Mouse (Mus musculus) liver, embryonic 14.5 days (tissue): Measurements from ENCODE around the gene Arap1. TPM values are rescaled to one million over a fixed set of nuclear protein-coding genes. Genes with fewer than 3 reads are reported as not detected.

Experiments used
- ATAC-seq: fragments of 200-750 bp; cut with Nextera tagmentation; 2 replicates; pipeline ENCODE4 v1.8.0; 2017; ENCODE audit warnings: moderate number of reproducible peaks, mild to moderate bottlenecking, moderate library complexity; ENCODE audit not compliant: insufficient read depth
- DNase-seq, 3 experiments: peaks; one replicate each; pipeline ENCODE4 v3.0.0-alpha.2; 2012 to 2013; ENCODE audit warnings: low read depth in 3 of 3, low spot score in 3 of 3
- H3K27ac ChIP-seq: fragments of 300-500 bp; sonication (generic); 2 replicates; pipeline ENCODE4 v1.5.1; 2014; ENCODE audit warnings: moderate library complexity, mild to moderate bottlenecking, control low read depth, inconsistent platforms
- H3K27me3 ChIP-seq: fragments of 300-500 bp; sonication (generic); 2 replicates; pipeline ENCODE4 v1.6.1; 2014; ENCODE audit warnings: mild to moderate bottlenecking, low read length, moderate library complexity; ENCODE audit not compliant: control insufficient read depth, insufficient read depth
- H3K36me3 ChIP-seq: fragments of 300-500 bp; sonication (generic); replicated peaks from 2 replicates; pipeline ENCODE4 v1.6.1; 2014; ENCODE audit warnings: low read depth; ENCODE audit not compliant: control insufficient read depth, insufficient read depth
- H3K4me1 ChIP-seq, 2 experiments: fragments of 200-500 bp in 1 of 2; fragments of 300-500 bp in 1 of 2; sonication (generic) in 1 of 2; replicated peaks; 2 replicates each; pipeline ENCODE4 v1.6.1; 2012 to 2014; ENCODE audit warnings: antibody characterized with exemption in 1 of 2, inconsistent platforms in 1 of 2, low read length in 1 of 2; ENCODE audit not compliant: control insufficient read depth in 2 of 2, insufficient read depth in 2 of 2
- H3K4me2 ChIP-seq: fragments of 300-500 bp; sonication (generic); 2 replicates; pipeline ENCODE4 v1.6.1; 2014; ENCODE audit warnings: low read depth, mild to moderate bottlenecking, control low read depth, moderate library complexity
- H3K4me3 ChIP-seq, 2 experiments: fragments of 200-500 bp in 1 of 2; fragments of 300-500 bp in 1 of 2; sonication (generic) in 1 of 2; 2 replicates each; pipeline ENCODE4 v1.5.1; 2012 to 2014; ENCODE audit warnings: low read depth in 2 of 2, low read length in 2 of 2, mild to moderate bottlenecking in 2 of 2, control low read depth in 1 of 2, inconsistent platforms in 1 of 2, moderate library complexity in 1 of 2; ENCODE audit not compliant: insufficient read depth in 1 of 2
- H3K9ac ChIP-seq: fragments of 300-500 bp; sonication (generic); replicated peaks from 2 replicates; pipeline ENCODE4 v1.6.1; 2014; ENCODE audit warnings: mild to moderate bottlenecking, control low read depth, moderate library complexity
- H3K9me3 ChIP-seq: fragments of 300-500 bp; sonication (generic); 2 replicates; pipeline ENCODE4 v1.6.1; 2016; ENCODE audit warnings: low read length, mixed read lengths; ENCODE audit not compliant: control insufficient read depth
- CTCF ChIP-seq: IDR thresholded peaks from 2 replicates; pipeline ENCODE4 v1.5.1; 2016; ENCODE audit warnings: antibody characterized with exemption, low read depth, control low read depth
- EP300 ChIP-seq: IDR thresholded peaks from 2 replicates; pipeline ENCODE4 v1.6.1; 2016; ENCODE audit warnings: antibody characterized with exemption, low read depth
- WGBS: fragments of 180-500 bp; shearing (Covaris S2); extraction: QIAGEN DNeasy Blood & Tissue Kit; methylation state at CpG from one replicate; pipeline ENCODE4 v1.1.7; 2014; ENCODE audit not compliant: insufficient replicate concordance; 5-methylcytosine and 5-hydroxymethylcytosine counted together
- polyA plus RNA-seq, 2 experiments: library from polyadenylated mRNA; depleted of rRNA in 1 of 2; stranded (reverse) in 1 of 2; unstranded in 1 of 2; fragments of >200 nt; fragmentation: Nextera tagmentation in 1 of 2; extraction: Ambion mirVana in 1 of 2; gene quantifications; 2 replicates each; pipeline versions ENCODE4 v1.2.1 to v1.2.3; 2012 to 2014

Arap1 gene
- polyA plus RNA-seq, 2 experiments: 13.7 to 13.9 TPM

- Histone ChIP-seq H3K4me1 (no peaks in the 10 kb centered on the region), H3K9ac (no peak overlapping the region), H3K4me3 (peak overlapping the region; percentile 2 to 16; a peak in 3 of 4 replicates), H3K36me3 (no peaks in the 10 kb centered on the region), H3K9me3 (no peaks in the 10 kb centered on the region), H3K27ac (no peak overlapping the region), H3K27me3 (peaks cover 21% of the 10 kb centered on the region), H3K4me2 (no peak overlapping the region)
- ATAC-seq (no peak), DNase-seq (no peak)
- WGBS: 64% methylated on average over 3 of the region's 3 CpGs
- TF ChIP-seq EP300: no peak
- no peak for TF ChIP-seq CTCF
Measured at GRCm38 (mm10) chr7:101452669-101453068, 104.8 kb downstream of the Arap1 start.

DNA sequence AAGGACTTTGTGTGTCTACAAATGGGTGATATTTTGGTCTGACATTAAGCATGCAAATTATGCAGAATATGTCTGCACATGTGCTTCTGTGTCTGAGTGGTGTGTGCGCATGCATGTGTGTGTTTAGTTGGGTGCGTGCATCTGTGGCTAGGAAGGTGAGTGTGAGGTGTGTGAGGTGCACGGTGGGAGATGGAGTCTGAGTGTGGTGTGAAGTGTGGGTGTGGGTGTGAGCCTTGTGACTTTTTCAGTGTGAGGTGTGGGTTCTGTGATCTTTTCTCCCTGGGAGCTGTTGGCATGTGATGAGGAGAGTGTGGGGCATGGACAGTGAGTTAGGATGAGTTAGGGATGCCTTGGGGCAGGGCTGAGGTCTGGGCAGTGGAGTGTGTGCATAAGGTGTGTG is 105.4 kb downstream of the Arap1 start:
- no peak for DNase-seq
- WGBS: 67% methylated on average over 3 of the region's 3 CpGs

GRCm38 (mm10) chr7:101453725-101454124 is 105.9 kb downstream of the Arap1 start:
- H3K9ac ChIP-seq: no peak overlapping the region
- no peak for DNase-seq
- ATAC-seq: no peak
- no peak for TF ChIP-seq CTCF
- no peak for TF ChIP-seq EP300
- H3K4me2 ChIP-seq: no peak overlapping the region
- H3K9me3 ChIP-seq: no peaks in the 10 kb centered on the region
- H3K4me1 ChIP-seq: no peaks in the 10 kb centered on the region
- no peak overlapping the region for H3K27ac ChIP-seq
- H3K36me3 ChIP-seq: no peaks in the 10 kb centered on the region
- 24% methylated on average over 8 of the region's 8 CpGs for WGBS
- H3K27me3 ChIP-seq: peaks cover 21% of the 10 kb centered on the region
- H3K4me3 ChIP-seq: no peak overlapping the region

More for the DNA sequence above, 105.4 kb downstream of the Arap1 start:
- Histone ChIP-seq H3K27ac (no peak overlapping the region), H3K36me3 (no peaks in the 10 kb centered on the region), H3K9me3 (no peaks in the 10 kb centered on the region), H3K27me3 (peaks cover 21% of the 10 kb centered on the region), H3K4me1 (no peaks in the 10 kb centered on the region), H3K9ac (no peak overlapping the region), H3K4me2 (no peak overlapping the region), H3K4me3 (no peak overlapping the region)
- ATAC-seq: no peak
- TF ChIP-seq CTCF: no peak
- TF ChIP-seq EP300: no peak

DNA sequence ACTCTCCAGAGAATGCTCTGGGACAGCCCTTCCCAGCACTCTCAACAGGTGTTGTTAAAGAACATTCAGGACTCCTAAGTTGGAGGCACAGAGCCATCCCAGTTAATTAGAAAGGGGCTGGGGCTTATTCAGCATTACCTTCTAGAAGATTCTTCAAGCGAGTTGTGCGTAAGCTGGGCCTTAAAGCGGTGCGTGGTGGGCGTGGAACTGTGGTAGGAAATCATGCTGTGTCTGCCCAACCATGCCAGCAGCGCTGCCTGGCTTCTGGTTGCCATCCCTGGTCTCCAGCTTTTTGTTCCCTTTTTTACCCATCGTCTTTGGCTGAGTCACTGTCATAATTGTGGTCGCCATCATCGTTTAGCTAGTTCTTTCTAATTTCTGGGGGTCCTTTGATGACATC is 106.6 kb downstream of the Arap1 start:
- no peaks in the 10 kb centered on the region for H3K4me1 ChIP-seq
- H3K4me2 ChIP-seq: no peak overlapping the region
- H3K27me3 ChIP-seq: peaks cover 21% of the 10 kb centered on the region
- H3K4me3 ChIP-seq: no peak overlapping the region
- no peak overlapping the region for H3K27ac ChIP-seq
- no peaks in the 10 kb centered on the region for H3K9me3 ChIP-seq
- WGBS: 34% methylated on average over 9 of the region's 9 CpGs
- no peak overlapping the region for H3K9ac ChIP-seq
- no peaks in the 10 kb centered on the region for H3K36me3 ChIP-seq
- TF ChIP-seq EP300 (no peak), CTCF (no peak)
- ATAC-seq: no peak
- no peak for DNase-seq

DNA sequence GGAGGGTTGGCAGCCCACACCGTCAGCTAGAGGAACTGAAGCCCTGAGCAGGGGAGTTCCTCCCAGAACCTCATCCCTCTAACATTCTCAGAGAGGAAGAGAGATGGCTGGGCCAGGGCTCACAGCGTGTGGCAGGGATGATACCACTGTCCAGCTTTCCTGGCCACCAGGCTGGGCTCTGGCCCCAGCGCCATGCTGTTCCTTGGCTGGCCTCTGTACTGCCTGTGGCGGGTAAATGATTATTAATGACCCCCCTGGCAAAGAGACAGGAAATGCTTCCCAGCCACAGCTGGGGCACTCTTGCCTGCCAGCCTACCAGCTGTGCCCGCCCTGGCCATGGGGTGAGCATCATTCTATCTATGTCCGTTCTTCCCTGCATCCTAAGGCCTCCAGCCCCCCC is 107.3 kb downstream of the Arap1 start:
- Histone ChIP-seq H3K4me1 (no peaks in the 10 kb centered on the region), H3K9me3 (no peaks in the 10 kb centered on the region), H3K27ac (no peak overlapping the region), H3K9ac (no peak overlapping the region), H3K4me3 (no peak overlapping the region), H3K27me3 (peaks cover 21% of the 10 kb centered on the region), H3K36me3 (no peaks in the 10 kb centered on the region), H3K4me2 (no peak overlapping the region)
- 51% methylated on average over 6 of the region's 6 CpGs for WGBS
- DNase-seq: no peak
- no peak for TF ChIP-seq EP300
- no peak for ATAC-seq
